Mouse (Mus musculus): Measurements from ENCODE around the gene Vax2.
A peak's percentile ranks its signal among the peaks of the same experiment; 100 is the strongest.

The Vax2 gene

DNA sequence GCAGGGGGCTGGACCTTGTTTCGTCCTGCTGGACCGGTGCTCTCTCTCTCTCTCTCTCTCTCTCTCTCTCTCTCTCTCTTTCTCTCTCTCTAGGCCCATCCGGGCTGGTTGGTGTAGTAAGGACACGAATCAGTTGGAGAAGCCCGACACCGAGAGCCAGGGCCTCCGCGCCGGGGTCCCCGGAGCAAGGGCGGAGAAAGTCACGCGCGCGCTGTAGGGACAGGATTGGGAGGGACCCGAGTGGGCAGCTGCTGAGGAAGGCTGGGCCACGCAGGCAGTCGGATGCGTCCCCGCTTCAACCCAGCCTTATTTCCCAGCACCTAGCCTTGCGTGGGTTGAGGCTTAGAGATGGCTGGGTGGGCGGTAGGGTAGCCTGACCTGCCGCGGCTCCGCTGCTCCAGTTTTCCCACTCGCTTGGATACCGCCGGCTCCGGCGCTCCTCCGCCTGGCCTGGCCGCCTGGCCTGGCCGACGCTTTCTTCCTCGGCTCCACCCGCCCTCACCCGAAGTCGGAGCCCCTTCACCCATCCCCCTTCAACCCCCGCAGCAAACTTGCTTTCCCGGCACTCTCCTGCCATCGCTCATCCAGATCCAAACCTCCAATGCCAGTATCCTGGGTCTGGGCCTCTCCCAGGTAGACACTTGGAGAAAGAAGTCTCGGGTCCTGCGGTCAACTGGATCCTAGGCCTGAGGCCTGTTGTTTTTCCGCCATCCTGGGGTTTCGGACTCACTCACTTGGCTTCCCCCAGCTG, 836 bp downstream of the Vax2 start:
- no peak for DNase-seq

DNA sequence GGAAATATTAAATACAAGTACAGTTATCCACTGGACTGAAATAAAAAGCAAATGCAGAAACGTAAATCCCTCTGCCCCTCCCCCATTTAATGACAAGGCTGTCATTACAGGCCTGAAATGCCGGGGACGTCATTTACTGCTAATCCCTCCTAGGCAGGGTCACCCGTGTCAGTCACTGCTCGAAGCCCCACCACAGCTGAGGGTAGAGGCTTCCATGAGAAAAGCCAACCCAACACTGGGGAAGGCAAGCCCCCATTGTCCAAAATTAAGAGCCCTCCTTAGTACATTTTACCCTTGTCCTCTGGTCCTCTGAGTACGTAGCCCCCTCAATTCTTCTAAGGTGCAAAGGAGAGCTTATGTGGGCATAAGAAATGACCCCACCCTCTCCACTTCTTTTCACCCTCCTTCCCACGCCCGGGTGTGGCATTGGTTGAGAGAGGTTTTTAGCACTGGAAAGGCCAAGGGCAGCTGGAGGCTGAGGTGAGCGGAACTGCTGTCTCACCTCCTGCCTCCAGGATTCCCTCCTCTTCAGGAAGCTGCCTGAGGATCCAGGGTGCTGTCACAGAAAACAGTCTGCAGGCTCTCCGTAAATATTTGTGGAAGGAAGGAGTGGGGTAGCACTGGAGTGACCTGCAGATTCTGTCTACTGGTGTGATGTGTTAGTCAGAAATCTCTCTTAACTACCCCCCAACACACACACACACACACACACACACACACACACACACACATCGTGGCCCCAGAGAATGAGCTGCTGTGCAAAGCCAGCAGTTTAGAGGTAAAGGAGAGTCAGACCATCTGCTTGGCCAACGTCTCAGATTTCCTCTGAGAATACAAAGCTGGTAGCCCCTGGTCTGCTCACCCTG, 2.4 kb downstream of the Vax2 start:
- no peak for DNase-seq

DNA sequence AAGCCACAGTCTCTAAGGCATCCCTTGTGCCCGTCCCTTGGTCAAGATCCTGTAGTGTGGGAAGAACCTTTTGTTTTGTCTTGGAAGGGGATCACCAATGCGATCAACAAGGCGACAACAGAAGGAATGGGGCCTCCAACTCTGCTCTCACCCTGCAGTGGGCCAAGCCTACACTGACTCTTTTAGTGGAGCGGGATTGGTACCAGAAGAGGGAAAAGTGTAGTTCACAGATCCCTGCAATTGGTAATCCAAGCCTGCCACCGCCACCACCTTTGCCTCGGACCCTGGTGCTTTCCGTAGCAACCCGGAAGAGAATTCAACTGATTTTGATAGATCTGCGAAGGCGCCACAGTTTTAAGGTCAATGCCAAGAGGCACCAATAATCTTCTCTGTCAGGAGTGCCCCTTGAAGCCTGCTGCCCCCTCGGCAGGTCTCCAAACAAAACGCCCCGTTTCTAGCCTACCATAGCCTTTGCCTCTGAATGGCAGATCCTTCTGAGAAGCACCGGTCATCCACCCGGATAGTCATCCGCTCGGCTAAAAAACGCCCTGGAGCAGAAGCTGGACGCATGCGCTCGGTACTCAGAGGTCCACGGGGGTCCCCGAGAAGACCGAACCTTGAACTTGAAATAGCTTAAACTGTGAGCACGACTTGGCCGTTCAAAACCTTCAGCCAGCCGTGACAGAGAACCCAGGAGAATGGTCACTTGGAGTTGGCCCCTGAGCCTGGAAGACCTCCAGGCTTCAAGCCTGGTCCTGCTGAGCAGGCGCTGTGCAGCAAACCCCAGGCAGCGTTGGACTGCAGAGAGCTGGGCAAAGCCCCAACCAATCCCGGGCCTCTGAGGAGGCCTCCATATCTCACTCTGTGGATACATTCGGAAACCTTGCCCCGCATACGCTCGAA, 3.4 kb downstream of the Vax2 start:
- no peak for DNase-seq

DNA sequence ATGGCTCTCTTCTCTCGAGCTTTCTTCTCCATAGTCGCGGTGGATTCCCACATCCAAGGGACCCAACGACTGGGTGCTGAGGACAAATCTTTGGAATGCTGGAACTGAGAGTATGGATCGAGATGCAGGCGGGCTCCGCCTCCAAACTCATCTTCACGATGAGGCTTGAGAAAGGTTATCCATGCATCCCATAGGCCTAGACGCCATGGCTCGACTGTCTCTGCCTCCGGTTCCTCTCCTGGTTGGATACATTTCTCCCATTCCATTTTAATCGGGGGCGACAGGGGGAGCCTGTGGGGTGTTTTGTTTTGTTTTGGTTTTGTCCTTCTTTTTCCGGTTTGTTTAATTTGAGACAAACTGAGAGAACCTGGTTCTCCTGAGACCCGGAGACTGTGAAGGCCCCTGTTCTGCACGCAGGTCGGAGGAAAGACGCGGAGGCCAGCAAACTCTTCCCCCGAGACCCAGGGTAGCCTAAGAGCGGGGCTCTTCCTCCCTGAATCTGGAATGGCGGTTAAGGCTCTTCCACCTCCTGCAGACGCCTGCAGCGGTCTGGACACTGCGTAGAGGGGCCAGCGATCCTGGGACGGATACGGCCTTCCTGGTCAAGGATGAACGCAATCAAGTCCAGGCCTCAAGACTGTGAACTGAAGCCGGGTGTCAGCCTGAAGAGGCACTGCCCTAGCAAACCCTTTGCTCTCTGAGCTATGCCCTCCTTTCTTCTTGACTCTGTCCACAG, 4.6 kb downstream of the Vax2 start:
- DNase-seq, result no peak

DNA sequence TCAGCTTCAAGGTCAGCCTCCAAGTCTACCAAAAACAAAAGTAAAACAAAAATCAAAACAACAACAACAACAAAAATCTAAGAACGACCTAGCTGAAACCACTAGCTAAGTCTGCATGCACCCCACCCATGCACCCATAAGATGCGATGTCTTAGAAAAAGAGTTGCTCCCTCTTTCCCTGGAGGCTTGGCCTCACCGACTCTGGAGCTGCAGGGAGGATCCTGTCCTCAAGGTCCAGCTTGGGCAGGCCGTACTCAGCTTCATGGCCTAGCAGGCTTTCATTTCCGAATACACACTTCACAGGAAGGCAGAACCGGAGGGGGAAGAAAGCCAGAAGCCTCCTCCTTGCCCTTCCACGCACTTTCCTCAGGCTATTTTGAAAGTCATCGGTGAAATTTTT, 6.0 kb downstream of the Vax2 start:
- DNase-seq, result no peak

DNA sequence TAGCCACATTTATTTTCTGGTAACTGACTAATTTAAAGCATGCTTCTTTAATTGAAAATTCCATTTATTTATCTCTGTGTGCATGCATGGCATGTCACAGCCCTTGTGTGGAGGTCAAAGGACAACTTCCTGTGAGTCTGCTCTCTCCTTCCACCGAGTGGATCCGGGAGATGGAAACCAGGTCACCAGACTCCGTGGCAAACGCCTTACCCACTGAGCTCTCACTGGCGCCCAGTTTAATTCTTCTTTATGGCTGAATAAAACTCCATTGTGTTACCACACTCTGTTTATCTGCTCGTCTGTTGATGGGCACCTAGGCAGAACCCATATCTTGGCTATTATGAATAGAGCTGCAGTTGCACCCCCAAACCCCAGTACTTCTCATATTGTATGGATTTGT, 11.5 kb downstream of the Vax2 start:
- no peak for DNase-seq

DNA sequence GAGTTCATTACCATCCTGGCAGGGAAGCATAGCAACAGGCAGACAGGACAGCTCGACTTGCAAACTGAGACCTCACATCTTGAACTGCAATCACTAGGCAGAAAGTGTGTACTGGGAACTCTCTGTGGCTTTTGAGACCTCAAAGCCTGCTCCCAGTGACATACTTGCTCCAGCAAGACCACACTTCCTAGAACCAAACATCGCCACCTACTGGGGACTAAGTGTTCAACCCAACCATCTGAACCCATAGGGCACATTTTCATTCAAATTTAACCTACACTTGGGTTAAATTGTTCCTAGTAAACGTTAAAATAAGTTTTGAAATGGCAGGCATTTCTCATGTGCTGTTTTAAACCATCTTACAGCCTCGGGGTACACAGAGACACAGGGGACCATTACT, 16.1 kb downstream of the Vax2 start:
- no peak for DNase-seq

DNA sequence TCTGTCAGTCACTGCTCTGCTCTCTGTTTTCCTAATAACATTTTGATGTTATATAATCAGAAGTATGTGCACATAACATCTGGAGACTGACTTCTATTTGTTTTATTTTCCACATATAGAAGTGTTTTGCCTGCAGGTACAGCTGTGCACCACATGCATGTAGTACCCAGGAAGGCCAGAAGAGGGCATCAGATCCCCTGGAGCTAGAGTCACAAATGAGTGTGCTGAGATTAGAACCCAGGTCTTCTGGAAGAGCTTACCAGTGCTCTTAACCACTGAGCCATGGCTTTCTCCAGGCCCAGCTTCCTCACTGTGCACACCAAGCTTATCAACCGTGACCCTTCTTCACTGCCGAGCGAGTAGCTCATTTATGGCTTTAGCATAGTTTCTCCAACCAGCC, 17.4 kb downstream of the Vax2 start:
- peak; percentile 36 for DNase-seq

DNA sequence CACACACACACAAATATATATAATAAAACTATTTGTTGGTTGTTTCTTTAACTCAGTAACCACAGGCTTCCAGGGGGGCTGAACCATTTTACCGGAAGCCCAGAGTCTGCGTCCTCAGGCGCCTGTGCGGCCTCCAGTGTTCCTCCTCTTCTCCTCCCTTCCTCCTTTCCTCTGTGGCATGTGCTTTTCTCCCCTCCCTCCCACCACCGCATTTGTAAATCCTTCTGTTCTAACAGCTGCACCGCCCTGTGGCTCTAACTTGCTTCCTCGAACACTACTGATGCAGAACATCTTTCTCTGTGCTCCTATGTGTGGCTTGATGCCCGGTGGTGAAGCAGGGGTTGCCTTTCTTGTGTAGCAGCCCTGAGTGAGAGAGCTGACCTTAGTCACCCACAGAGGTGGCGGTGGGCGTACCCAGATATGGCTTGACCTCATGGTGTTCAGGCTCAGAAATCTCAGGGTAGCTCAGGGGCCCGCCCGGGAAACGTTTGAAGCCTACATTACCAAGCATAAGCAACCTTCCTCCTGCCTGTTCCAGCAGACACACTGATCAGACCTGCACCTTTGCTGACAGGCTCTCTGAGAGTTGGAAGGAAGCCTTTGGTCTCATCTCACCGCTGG, 18.4 kb downstream of the Vax2 start:
- no peak for DNase-seq

DNA sequence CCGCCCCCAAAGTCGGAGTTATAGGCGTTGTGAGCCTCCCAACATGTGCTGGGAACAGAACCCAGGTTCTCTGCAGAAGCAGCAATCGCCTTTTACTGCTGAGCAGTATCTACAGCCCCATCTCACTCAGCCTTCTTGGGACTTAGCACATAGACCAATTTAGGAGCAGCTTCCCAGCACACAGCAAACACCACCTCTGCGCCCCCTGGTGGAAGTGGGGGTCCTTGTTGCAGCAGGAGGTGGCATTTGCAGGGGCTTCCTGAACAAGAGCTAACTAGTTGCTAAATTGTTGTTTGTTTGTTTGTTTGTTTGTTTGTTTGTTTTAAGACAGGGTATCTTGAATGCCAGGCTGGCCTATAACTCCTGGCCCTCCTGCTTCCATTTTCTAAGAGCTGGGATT, 20.1 kb downstream of the Vax2 start:
- peak; percentile 71 for DNase-seq

DNA sequence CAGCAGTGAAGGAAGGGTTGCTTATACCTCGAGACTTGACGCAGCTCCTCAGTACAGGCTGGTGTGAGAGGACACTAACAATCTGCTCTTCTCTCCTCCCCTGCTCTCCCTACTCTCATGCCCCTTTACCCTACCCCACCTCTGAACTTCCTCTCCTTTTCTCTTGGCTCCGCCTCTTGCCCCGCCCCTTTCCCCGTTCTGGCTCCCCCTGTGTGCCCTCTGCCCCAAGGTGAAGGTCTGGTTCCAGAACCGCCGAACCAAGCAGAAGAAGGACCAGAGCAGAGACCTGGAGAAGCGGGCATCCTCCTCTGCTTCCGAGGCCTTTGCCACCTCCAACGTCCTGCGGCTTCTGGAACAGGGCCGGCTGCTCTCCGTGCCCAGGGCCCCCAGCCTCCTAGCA, 26.2 kb downstream of the Vax2 start:
- DNase-seq, result no peak

DNA sequence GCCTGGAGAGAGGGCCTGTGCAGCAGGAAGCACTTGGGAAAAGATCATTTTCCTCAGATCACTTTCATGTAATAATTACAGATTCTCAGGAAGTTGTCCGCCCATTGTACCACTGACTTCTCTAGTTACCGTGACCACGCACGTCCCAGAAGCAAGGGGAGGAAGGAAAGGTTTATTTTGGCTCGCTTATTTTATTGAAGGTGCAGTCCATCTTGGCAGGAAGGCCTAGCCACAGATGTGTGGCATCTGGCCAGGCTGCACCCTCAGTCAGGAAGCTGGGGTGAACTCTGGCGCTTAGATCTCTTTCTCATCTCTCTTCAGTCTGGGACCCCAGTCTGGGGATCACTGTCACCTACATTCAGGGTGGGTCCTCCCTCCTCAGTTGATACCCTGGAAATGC, 27.5 kb downstream of the Vax2 start:
- no peak for DNase-seq

DNA sequence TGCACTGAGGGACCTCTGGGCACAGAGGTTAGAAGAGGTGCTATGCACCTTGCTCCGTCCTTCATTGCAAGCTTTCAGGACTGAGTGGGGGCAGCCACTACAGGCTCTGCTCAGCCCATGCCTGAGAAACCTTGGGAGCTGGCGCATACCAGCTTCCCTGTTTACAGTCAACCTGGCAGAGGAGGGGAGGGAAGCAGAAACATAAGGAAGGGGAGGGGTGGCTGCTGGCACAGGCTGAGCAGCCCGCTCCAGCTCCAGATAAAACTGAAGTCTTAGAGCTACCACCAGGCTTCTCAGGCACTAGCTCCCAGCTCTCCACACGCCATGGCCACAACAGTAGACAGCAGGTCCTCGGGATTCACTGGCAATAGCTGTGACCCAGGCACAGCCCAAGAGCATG, 31.7 kb downstream of the Vax2 start, which contains the start of gene Atp6v1b1:
TSS of gene Atp6v1b1 (plus strand) at position 230 of the 400 bp plus-strand sequence.
- peak; percentile 63 for DNase-seq

DNA sequence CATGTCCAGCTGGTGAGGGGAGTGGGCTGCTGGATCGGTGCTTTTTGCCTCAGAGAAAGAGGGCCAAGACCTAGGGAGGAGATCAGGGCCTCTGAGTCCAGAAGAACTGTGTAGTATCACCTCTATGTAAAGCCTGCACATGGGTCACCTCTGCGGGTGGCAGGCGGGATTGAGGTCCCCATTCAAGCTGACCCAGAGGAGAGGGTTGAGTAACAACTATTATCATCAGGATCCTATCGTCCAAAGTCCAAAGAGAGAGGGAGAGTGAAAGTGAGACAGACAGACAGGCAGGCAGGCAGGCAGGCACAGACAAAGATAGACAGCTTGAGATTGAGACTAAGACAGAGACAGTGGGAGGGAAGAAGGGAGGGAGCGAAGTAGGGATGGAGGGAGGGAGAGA, 32.1 kb downstream of the Vax2 start:
- no peak for DNase-seq

DNA sequence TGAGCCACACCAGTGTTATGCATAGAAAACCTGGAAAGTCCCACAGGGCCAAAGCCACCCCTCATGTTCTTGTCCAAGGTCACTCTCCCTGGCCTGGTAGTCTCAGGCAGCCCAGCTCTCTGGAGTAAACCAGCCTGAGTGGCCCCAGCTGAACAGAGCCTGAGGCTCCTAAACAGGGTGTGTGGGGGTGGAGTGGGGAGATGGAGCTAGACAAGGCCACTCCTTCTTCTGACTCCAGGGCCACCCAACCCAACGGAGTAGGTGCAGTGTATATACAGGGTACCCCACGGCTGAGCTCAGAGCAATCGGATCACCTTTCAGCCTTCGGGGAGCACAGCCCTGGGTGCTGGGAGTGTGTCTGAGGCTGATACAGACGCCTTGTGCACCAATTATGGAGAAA, 33.1 kb downstream of the Vax2 start:
- DNase-seq, result peak; percentile 77

DNA sequence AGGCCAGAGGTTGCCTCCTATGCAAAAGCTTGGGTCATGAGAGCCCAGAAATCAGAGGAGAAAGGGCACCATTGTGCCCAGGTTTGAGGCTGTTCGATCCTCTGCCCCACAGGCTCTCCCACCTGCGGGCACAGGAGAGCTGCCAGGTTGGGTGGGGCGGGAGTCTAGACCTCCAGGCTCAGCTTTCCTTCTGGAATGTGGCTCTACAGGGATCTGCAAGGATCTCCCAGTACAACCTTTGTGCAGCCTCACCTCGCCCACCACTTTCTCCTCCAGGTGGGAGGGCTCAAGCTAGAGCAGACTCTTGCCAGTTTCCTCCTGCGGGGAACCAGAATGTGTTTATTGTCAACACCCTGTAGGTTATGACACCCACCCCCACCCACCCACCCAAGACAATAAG, 33.5 kb downstream of the Vax2 start:
- no peak for DNase-seq

DNA sequence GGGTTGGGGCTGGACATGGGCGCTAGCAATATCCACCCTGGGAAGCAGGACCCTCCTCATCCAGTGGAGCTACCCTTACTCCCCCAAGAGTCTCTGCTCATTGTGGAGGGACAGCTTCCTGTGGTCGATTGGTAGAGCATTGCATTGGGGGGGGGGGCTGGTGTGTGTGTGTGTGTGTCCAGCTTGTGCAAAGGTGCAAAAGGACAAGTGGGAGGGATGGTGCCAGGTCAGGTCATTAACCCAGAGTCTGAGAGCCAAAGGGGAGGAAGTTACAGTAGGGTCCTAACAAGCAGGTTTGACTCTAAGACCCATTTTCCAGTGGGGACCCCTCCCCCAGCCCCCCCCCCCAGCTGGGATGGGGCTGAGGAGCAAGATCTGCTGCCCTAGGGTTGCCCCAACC, 34.4 kb downstream of the Vax2 start:
- no peak for DNase-seq

DNA sequence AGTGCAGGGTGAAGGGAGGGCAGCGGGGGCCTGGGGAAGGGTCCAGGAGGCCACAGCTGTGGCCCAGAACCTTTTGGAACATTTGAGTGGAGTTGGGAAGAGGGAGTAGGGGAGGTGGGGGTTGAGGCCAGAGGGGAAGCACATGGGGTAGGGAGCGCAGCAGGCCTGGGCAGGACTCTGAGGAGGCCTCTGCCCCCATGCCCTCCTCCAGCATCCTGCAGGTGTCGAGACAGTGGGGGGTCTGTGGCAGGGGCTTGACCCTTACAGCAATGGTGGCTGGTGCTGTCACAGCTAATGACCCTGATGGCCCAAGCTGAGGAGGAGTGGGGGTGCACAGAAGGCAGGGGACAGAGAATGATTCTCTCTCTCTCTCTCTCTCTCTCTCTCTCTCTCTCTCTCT, 38.2 kb downstream of the Vax2 start:
- DNase-seq, result no peak

DNA sequence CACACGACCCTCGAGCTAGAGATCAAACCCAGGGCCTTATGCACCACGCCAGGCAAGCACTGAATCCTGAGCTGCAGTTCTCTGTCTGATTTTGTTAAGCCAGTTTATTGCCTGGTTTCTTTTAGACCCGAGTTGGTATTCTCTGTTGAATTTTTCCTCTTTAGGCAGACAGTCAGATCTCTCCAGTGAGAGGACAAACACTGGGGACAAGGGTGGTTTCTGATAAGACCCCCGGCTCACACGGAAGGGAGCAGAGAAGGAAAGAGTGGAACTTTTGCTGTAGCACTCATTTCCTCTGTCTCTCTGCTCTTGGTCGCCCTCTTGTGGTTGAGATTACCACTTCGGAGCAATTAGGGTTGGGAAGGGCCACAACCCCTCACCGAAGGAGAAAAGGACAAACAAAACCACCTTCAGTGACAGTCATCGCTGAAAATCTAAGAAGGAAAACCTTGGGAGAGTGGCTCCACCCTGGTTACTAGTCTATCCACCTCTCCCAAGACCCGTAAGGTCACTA, 39.2 kb downstream of the Vax2 start:
- DNase-seq, result peak; percentile 57

DNA sequence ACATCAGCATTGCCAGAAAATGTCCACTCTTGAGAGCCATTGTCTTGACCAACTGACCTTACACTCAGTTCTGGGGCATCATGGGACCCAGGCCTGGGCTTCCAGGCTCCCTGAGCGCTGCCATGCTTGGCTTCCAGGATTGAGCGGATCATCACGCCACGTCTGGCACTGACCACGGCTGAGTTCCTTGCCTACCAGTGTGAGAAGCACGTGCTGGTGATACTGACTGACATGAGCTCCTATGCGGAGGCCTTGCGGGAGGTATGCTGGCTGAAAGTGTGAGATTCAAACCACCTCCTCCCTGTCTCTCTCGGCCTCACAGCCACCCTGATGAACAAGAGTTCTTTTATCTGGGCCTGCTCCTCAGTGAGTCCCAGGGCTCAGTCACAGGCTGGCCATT, 45.0 kb downstream of the Vax2 start:
- DNase-seq, result no peak

DNA sequence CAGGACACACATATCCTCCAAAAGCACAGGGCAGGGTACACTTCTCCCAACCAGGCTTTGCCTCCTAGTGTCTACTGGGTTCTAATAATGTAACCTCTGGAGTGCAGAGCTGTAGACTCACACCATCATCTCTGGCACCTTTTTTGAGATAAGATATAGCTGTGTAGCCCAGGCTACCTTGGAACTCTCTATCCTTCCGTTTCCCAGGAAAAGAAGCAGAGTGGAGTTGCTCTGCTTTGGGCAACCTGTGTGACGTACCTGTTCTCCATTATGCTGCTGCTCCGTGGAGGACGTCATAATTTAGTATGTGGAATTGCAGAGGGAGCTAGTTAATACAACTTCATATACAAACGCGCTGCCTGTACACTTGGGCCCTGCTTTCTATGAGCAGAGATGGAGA, 51.3 kb downstream of the Vax2 start, which contains the start of gene Ankrd53:
TSS of gene Ankrd53 (plus strand) at position 301 of the 400 bp plus-strand sequence.
- DNase-seq, result no peak

Measured in kidney, adult 9 months (tissue).